Mouse (Mus musculus) erythroblast, embryonic 14.5 days (primary cell): ENCODE results near the gene Btbd2.

Source experiments
- GATA1 ChIP-seq: IDR thresholded peaks from 2 replicates; pipeline ENCODE4 v1.6.1; 2012; ENCODE audit warnings: low read length, inconsistent platforms, mixed read lengths
- TAL1 ChIP-seq: IDR thresholded peaks from 3 replicates; pipeline ENCODE4 v1.6.1; 2012; ENCODE audit warnings: low read length, inconsistent platforms, mixed read lengths

DNA sequence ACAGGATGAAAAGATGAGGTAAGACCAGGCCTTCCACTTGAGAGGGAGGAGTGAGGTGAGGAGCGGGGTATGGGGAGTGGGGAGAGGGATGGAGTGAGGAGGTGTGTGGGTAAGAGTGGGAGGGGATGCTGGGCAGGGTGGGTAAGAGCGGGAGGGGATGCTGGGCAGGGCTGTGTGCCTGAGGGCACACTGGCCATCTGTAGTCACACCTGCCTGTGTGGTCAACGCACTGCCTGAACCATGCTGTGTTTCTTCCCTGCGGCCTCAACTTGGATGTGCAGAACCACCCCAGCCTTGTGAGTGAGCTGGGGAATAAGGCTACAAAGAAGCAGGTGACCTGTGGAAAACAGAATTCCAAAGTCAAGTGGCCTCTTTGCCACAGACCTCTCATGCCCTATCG is 47.5 kb upstream of the Btbd2 start:
- TF ChIP-seq GATA1, result no peak
- TF ChIP-seq TAL1, result no peak
